Mouse (Mus musculus): ENCODE results near the gene Gm3233. TPM values are rescaled to one million over a fixed set of nuclear protein-coding genes. Genes with fewer than 3 reads are reported as not detected.

Gm3233 gene
- polyA plus RNA-seq, 2 experiments, result not detected

GRCm38 (mm10) chr10:77709831-77710230, 49.7 kb downstream of the Gm3233 start:
- TF ChIP-seq CTCF (IDR thresholded peaks at IDR 0.05; ENCODE audit: low read depth), result no peak
- Histone ChIP-seq H3K4me2 (ENCODE audit: low read depth) (no peak overlapping the region), H3K36me3 (replicated peaks; ENCODE audit: control insufficient read depth, insufficient read depth, low read depth) (no peaks in the 10 kb centered on the region), H3K27ac (no peak overlapping the region), H3K9me3 (ENCODE audit: control insufficient read depth, low read length) (no peaks in the 10 kb centered on the region), H3K27me3 (ENCODE audit: control insufficient read depth, insufficient read depth, low read length) (no peaks in the 10 kb centered on the region), H3K9ac (replicated peaks) (no peak overlapping the region), H3K4me3 (ENCODE audit: insufficient read depth in 1 of 2, low read depth in 2 of 2, low read length in 2 of 2) (no peak overlapping the region), H3K4me1 (replicated peaks; ENCODE audit: control insufficient read depth in 2 of 2, insufficient read depth in 2 of 2, low read length in 1 of 2) (no peaks in the 10 kb centered on the region)
- ATAC-seq (ENCODE audit: insufficient read depth) (no peak), DNase-seq (ENCODE audit: low read depth in 3 of 3, low spot score in 3 of 3) (no peak)
- WGBS (ENCODE audit: insufficient replicate concordance), result 59% methylated on average over 3 of the region's 3 CpGs

Other genes starting within 250 kb of the Gm3233 start
Only the 30 nearest of the 32 such genes appear.
- gene Pttg1ip, start 178.0 kb downstream of the Gm3233 start, polyA plus RNA-seq (2012; rRNA removed), result 36.6 and 40.5 TPM in 2 replicates
- 64.8 and 69.1 TPM in 2 replicates for gene Pttg1ip, start 178.0 kb downstream of the Gm3233 start, polyA plus RNA-seq (2014; fragmentation: Nextera tagmentation; extraction: Ambion mirVana)
- gene Sumo3, start 153.6 kb downstream of the Gm3233 start, polyA plus RNA-seq (2012; rRNA removed), result 74.1 and 109 TPM in 2 replicates
- gene Sumo3, start 153.6 kb downstream of the Gm3233 start, polyA plus RNA-seq (2014; fragmentation: Nextera tagmentation; extraction: Ambion mirVana), result 82.5 and 87.7 TPM in 2 replicates
- gene Gm49325, start 153.5 kb downstream of the Gm3233 start, polyA plus RNA-seq (2012; rRNA removed), result 0.09 TPM in 1 of 2 replicates, not detected in the other
- gene Gm49325, start 153.5 kb downstream of the Gm3233 start, polyA plus RNA-seq (2014; fragmentation: Nextera tagmentation; extraction: Ambion mirVana), result not detected in 2 replicates
- gene Ube2g2, start 137.4 kb downstream of the Gm3233 start, polyA plus RNA-seq (2012; rRNA removed), result 19.3 TPM in 2 replicates
- gene Ube2g2, start 137.4 kb downstream of the Gm3233 start, polyA plus RNA-seq (2014; fragmentation: Nextera tagmentation; extraction: Ambion mirVana), result 25.3 and 27.1 TPM in 2 replicates
- 0.03 TPM in 1 of 2 replicates, not detected in the other for gene Tspear, start 73.1 kb downstream of the Gm3233 start, polyA plus RNA-seq (2012; rRNA removed)
- not detected in 2 replicates for gene Tspear, start 73.1 kb downstream of the Gm3233 start, polyA plus RNA-seq (2014; fragmentation: Nextera tagmentation; extraction: Ambion mirVana)
- not detected in 2 replicates for gene Gm19402, start 68.9 kb downstream of the Gm3233 start, polyA plus RNA-seq (2012; rRNA removed)
- not detected in 2 replicates for gene Gm19402, start 68.9 kb downstream of the Gm3233 start, polyA plus RNA-seq (2014; fragmentation: Nextera tagmentation; extraction: Ambion mirVana)
- gene Gm9508, start 62.4 kb downstream of the Gm3233 start, polyA plus RNA-seq (2012; rRNA removed), result not detected in 2 replicates
- gene Gm9508, start 62.4 kb downstream of the Gm3233 start, polyA plus RNA-seq (2014; fragmentation: Nextera tagmentation; extraction: Ambion mirVana), result not detected in 2 replicates
- gene Gm10272, start 53.1 kb downstream of the Gm3233 start, polyA plus RNA-seq (2012; rRNA removed), result not detected in 2 replicates
- not detected in 2 replicates for gene Gm10272, start 53.1 kb downstream of the Gm3233 start, polyA plus RNA-seq (2014; fragmentation: Nextera tagmentation; extraction: Ambion mirVana)
- gene Gm10024, start 48.2 kb downstream of the Gm3233 start, polyA plus RNA-seq (2012; rRNA removed), result not detected in 2 replicates
- not detected in 2 replicates for gene Gm10024, start 48.2 kb downstream of the Gm3233 start, polyA plus RNA-seq (2014; fragmentation: Nextera tagmentation; extraction: Ambion mirVana)
- not detected in 2 replicates for gene Gm10142, start 43.9 kb downstream of the Gm3233 start, polyA plus RNA-seq (2012; rRNA removed)
- not detected in 2 replicates for gene Gm10142, start 43.9 kb downstream of the Gm3233 start, polyA plus RNA-seq (2014; fragmentation: Nextera tagmentation; extraction: Ambion mirVana)
- gene Krtap12-1, start 39.1 kb downstream of the Gm3233 start, polyA plus RNA-seq (2012; rRNA removed), result not detected in 2 replicates
- not detected in 2 replicates for gene Krtap12-1, start 39.1 kb downstream of the Gm3233 start, polyA plus RNA-seq (2014; fragmentation: Nextera tagmentation; extraction: Ambion mirVana)
- not detected in 2 replicates for gene Gm10100, start 33.2 kb downstream of the Gm3233 start, polyA plus RNA-seq (2012; rRNA removed)
- gene Gm10100, start 33.2 kb downstream of the Gm3233 start, polyA plus RNA-seq (2014; fragmentation: Nextera tagmentation; extraction: Ambion mirVana), result not detected in 2 replicates
- not detected in 2 replicates for gene Gm18596, start 17.0 kb downstream of the Gm3233 start, polyA plus RNA-seq (2012; rRNA removed)
- not detected in 2 replicates for gene Gm18596, start 17.0 kb downstream of the Gm3233 start, polyA plus RNA-seq (2014; fragmentation: Nextera tagmentation; extraction: Ambion mirVana)
- gene Gm9736, start 8.3 kb downstream of the Gm3233 start, polyA plus RNA-seq (2012; rRNA removed), result not detected in 2 replicates
- not detected in 2 replicates for gene Gm9736, start 8.3 kb downstream of the Gm3233 start, polyA plus RNA-seq (2014; fragmentation: Nextera tagmentation; extraction: Ambion mirVana)
- not detected in 2 replicates for gene Gm3238, start 11.6 kb upstream of the Gm3233 start, polyA plus RNA-seq (2012; rRNA removed)
- gene Gm3238, start 11.6 kb upstream of the Gm3233 start, polyA plus RNA-seq (2014; fragmentation: Nextera tagmentation; extraction: Ambion mirVana), result not detected in 2 replicates
- not detected in 2 replicates for gene Gm7138, start 17.3 kb upstream of the Gm3233 start, polyA plus RNA-seq (2012; rRNA removed)
- gene Gm7138, start 17.3 kb upstream of the Gm3233 start, polyA plus RNA-seq (2014; fragmentation: Nextera tagmentation; extraction: Ambion mirVana), result not detected in 2 replicates
- not detected in 2 replicates for gene Gm3250, start 22.9 kb upstream of the Gm3233 start, polyA plus RNA-seq (2012; rRNA removed)
- not detected in 2 replicates for gene Gm3250, start 22.9 kb upstream of the Gm3233 start, polyA plus RNA-seq (2014; fragmentation: Nextera tagmentation; extraction: Ambion mirVana)
- gene Gm7137, start 28.5 kb upstream of the Gm3233 start, polyA plus RNA-seq (2012; rRNA removed), result not detected in 2 replicates
- not detected in 2 replicates for gene Gm7137, start 28.5 kb upstream of the Gm3233 start, polyA plus RNA-seq (2014; fragmentation: Nextera tagmentation; extraction: Ambion mirVana)
- gene Gm9639, start 35.4 kb upstream of the Gm3233 start, polyA plus RNA-seq (2012; rRNA removed), result not detected in 2 replicates
- gene Gm9639, start 35.4 kb upstream of the Gm3233 start, polyA plus RNA-seq (2014; fragmentation: Nextera tagmentation; extraction: Ambion mirVana), result not detected in 2 replicates
- gene Gm19668, start 39.5 kb upstream of the Gm3233 start, polyA plus RNA-seq (2012; rRNA removed), result not detected in 2 replicates
- not detected in 2 replicates for gene Gm19668, start 39.5 kb upstream of the Gm3233 start, polyA plus RNA-seq (2014; fragmentation: Nextera tagmentation; extraction: Ambion mirVana)
- gene Gm9507, start 52.2 kb upstream of the Gm3233 start, polyA plus RNA-seq (2012; rRNA removed), result not detected in 2 replicates
- gene Gm9507, start 52.2 kb upstream of the Gm3233 start, polyA plus RNA-seq (2014; fragmentation: Nextera tagmentation; extraction: Ambion mirVana), result not detected in 2 replicates
- not detected in 2 replicates for gene Gm2696, start 55.0 kb upstream of the Gm3233 start, polyA plus RNA-seq (2012; rRNA removed)
- gene Gm2696, start 55.0 kb upstream of the Gm3233 start, polyA plus RNA-seq (2014; fragmentation: Nextera tagmentation; extraction: Ambion mirVana), result not detected in 2 replicates
- gene Krtap10-4, start 67.4 kb upstream of the Gm3233 start, polyA plus RNA-seq (2012; rRNA removed), result not detected in 2 replicates
- not detected in 2 replicates for gene Krtap10-4, start 67.4 kb upstream of the Gm3233 start, polyA plus RNA-seq (2014; fragmentation: Nextera tagmentation; extraction: Ambion mirVana)
- gene Krtap10-10, start 76.3 kb upstream of the Gm3233 start, polyA plus RNA-seq (2012; rRNA removed), result not detected in 2 replicates
- gene Krtap10-10, start 76.3 kb upstream of the Gm3233 start, polyA plus RNA-seq (2014; fragmentation: Nextera tagmentation; extraction: Ambion mirVana), result not detected in 2 replicates
- not detected in 2 replicates for gene Gm36176, start 87.1 kb upstream of the Gm3233 start, polyA plus RNA-seq (2012; rRNA removed)
- not detected in 2 replicates for gene Gm36176, start 87.1 kb upstream of the Gm3233 start, polyA plus RNA-seq (2014; fragmentation: Nextera tagmentation; extraction: Ambion mirVana)
- not detected in 2 replicates for gene Gm10318, start 93.2 kb upstream of the Gm3233 start, polyA plus RNA-seq (2012; rRNA removed)
- gene Gm10318, start 93.2 kb upstream of the Gm3233 start, polyA plus RNA-seq (2014; fragmentation: Nextera tagmentation; extraction: Ambion mirVana), result not detected in 2 replicates
- gene Gm3285, start 102.3 kb upstream of the Gm3233 start, polyA plus RNA-seq (2012; rRNA removed), result not detected in 2 replicates
- gene Gm3285, start 102.3 kb upstream of the Gm3233 start, polyA plus RNA-seq (2014; fragmentation: Nextera tagmentation; extraction: Ambion mirVana), result not detected in 2 replicates
- 6.7 and 8.4 TPM in 2 replicates for gene Lrrc3, start 142.9 kb upstream of the Gm3233 start, polyA plus RNA-seq (2012; rRNA removed)
- gene Lrrc3, start 142.9 kb upstream of the Gm3233 start, polyA plus RNA-seq (2014; fragmentation: Nextera tagmentation; extraction: Ambion mirVana), result 8.0 and 8.9 TPM in 2 replicates
- gene Trpm2, start 210.9 kb upstream of the Gm3233 start, polyA plus RNA-seq (2012; rRNA removed), result 1.1 TPM in 2 replicates
- gene Trpm2, start 210.9 kb upstream of the Gm3233 start, polyA plus RNA-seq (2014; fragmentation: Nextera tagmentation; extraction: Ambion mirVana), result 1.4 and 1.5 TPM in 2 replicates
- gene 1810043G02Rik, start 218.8 kb upstream of the Gm3233 start, polyA plus RNA-seq (2012; rRNA removed), result 4.5 and 4.7 TPM in 2 replicates
- 4.2 and 4.5 TPM in 2 replicates for gene 1810043G02Rik, start 218.8 kb upstream of the Gm3233 start, polyA plus RNA-seq (2014; fragmentation: Nextera tagmentation; extraction: Ambion mirVana)

Data from liver, embryonic 14.5 days (tissue).